Mouse (Mus musculus): ENCODE results near the gene Myocd. TPM values are rescaled to one million over a fixed set of nuclear protein-coding genes. Genes with fewer than 3 reads are reported as not detected.

The Myocd gene
- polyA plus RNA-seq, 1 experiment = 0.04 TPM

DNA sequence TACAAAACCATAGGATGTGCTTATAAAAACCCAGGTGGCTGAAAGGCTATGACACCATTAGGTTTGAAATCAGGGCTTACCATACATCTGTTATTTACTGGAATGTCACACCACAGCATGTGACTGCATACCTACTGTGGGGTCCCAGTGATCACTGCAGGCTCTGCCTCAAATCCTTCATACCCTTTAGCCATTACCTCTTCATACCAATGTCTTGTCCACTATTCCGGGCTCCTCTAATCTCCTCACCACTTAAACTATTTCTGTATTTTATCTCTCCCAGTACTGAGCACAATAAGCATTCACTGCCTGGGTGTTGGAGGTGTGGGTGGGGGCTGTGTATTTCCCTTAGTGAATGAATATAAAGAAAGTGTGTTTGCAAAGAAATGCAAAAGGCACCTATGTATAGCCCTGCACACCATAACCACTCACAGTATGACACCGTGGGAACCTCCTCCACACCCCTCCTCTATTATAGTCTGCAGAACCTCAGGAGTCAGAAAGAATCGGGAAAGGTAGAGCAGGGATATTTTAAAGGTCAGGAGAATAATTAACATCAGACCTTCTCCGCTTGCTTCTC is 126.9 kb downstream of the Myocd start:
- Histone ChIP-seq H3K4me2 (ENCODE audit: low read depth) (no peak overlapping the region), H3K36me3 (ENCODE audit: control insufficient read depth, insufficient read depth) (no peaks in the 10 kb centered on the region), H3ac (ENCODE audit: control insufficient read depth, insufficient read length) (no peak overlapping the region), H3K27me3 (ENCODE audit: control insufficient read depth, insufficient read depth, insufficient read length) (no peaks in the 10 kb centered on the region), H3K4me3 (no peak overlapping the region), H3K79me2 (ENCODE audit: control insufficient read depth, insufficient read depth) (no peaks in the 10 kb centered on the region)
- TF ChIP-seq TCF3 (IDR thresholded peaks at IDR 0.05; ENCODE audit: insufficient read length, low read depth) (no peak), MYOD1 (IDR thresholded peaks at IDR 0.05; ENCODE audit: control insufficient read depth in 1 of 3, insufficient read length in 2 of 3, low read depth in 2 of 3) (no peak), TCF12 (IDR thresholded peaks at IDR 0.05; ENCODE audit: insufficient read depth, poor library complexity, severe bottlenecking) (no peak), USF1 (IDR thresholded peaks at IDR 0.05; ENCODE audit: low read depth) (no peak), SRF (IDR thresholded peaks at IDR 0.05; ENCODE audit: control insufficient read depth, insufficient read length, low read depth) (no peak), POLR2AphosphoS2 (IDR thresholded peaks at IDR 0.05; ENCODE audit: insufficient read length, low read depth) (no peak), CEBPB (IDR thresholded peaks at IDR 0.05; ENCODE audit: insufficient read depth, poor library complexity, severe bottlenecking) (no peak), MAX (IDR thresholded peaks at IDR 0.05; ENCODE audit: low read depth) (no peak), E2F4 (IDR thresholded peaks at IDR 0.05; ENCODE audit: insufficient read depth) (no peak), POLR2A (IDR thresholded peaks at IDR 0.05; ENCODE audit: insufficient read length, low read depth) (no peak), MYOG (IDR thresholded peaks at IDR 0.05; ENCODE audit: control insufficient read depth in 1 of 3, insufficient read depth in 1 of 3, insufficient read length in 2 of 3, low read depth in 2 of 3) (no peak), REST (IDR thresholded peaks at IDR 0.05; ENCODE audit: insufficient read depth, insufficient read length) (no peak)

DNA sequence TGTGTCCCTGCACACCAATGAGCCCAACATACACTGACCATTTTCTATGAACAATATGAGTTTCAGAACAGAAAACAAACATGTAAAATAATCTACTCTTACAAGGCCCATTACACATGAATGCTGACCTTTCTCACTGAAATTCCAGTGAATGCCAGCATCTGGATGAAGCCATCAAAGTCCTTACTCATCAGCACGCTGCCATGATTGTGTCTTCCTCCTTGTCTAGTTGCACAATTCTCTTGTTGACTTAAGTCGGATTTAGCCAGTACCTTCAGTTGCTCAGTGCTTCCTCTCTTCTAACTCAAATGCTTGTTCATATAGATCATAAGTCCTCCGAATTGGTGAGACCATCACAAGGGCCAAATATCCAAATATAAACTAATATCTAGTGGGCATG is 130.8 kb downstream of the Myocd start:
- Histone ChIP-seq H3K4me3 (no peak overlapping the region), H3K4me2 (ENCODE audit: low read depth) (peak overlapping the region; percentile 45), H3K27me3 (ENCODE audit: control insufficient read depth, insufficient read depth, insufficient read length) (no peaks in the 10 kb centered on the region), H3ac (ENCODE audit: control insufficient read depth, insufficient read length) (no peak overlapping the region), H3K36me3 (ENCODE audit: control insufficient read depth, insufficient read depth) (no peaks in the 10 kb centered on the region), H3K79me2 (ENCODE audit: control insufficient read depth, insufficient read depth) (no peaks in the 10 kb centered on the region)
- TF ChIP-seq POLR2AphosphoS2 (IDR thresholded peaks at IDR 0.05; ENCODE audit: insufficient read length, low read depth) (no peak), CEBPB (IDR thresholded peaks at IDR 0.05; ENCODE audit: insufficient read depth, poor library complexity, severe bottlenecking) (peak; percentile 39; the same call in 1 of the 2 replicates), TCF12 (IDR thresholded peaks at IDR 0.05; ENCODE audit: insufficient read depth, poor library complexity, severe bottlenecking) (no peak), MYOG (IDR thresholded peaks at IDR 0.05; ENCODE audit: control insufficient read depth in 1 of 3, insufficient read depth in 1 of 3, insufficient read length in 2 of 3, low read depth in 2 of 3) (no peak)

DNA sequence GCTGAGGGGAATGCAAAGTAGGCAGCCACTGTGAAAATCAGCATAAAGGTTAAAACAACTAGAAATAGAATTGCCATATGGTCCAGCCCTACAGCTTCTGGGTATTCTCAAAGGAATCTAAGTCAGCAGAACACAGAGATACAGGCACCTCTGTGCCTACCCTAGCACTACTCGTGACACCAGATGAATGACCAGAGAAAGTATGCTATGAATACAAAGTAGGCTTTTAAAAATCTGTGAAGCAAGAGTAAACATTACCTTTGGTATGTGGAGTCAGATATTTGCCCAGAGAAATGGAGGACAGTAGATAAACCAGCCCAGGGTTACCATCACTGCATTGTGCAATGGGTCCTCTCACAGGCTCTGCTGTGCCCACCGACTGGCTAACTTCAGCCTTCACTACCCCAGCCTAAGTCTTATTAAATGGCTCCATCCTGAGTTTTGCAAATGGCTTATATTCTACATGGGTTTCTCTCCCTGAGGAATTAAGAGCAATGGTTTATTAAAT is 132.6 kb downstream of the Myocd start:
- Histone ChIP-seq H3K36me3 (ENCODE audit: control insufficient read depth, insufficient read depth) (no peaks in the 10 kb centered on the region), H3K4me2 (ENCODE audit: low read depth) (no peak overlapping the region), H3K27me3 (ENCODE audit: control insufficient read depth, insufficient read depth, insufficient read length) (no peaks in the 10 kb centered on the region), H3K79me2 (ENCODE audit: control insufficient read depth, insufficient read depth) (no peaks in the 10 kb centered on the region), H3ac (ENCODE audit: control insufficient read depth, insufficient read length) (no peak overlapping the region), H3K4me3 (no peak overlapping the region)
- TF ChIP-seq SRF (IDR thresholded peaks at IDR 0.05; ENCODE audit: control insufficient read depth, insufficient read length, low read depth) = no peak
- TF ChIP-seq REST (IDR thresholded peaks at IDR 0.05; ENCODE audit: insufficient read depth, insufficient read length) = no peak
- no peak for TF ChIP-seq E2F4 (IDR thresholded peaks at IDR 0.05; ENCODE audit: insufficient read depth)
- no peak for TF ChIP-seq MYOG (IDR thresholded peaks at IDR 0.05; ENCODE audit: control insufficient read depth in 1 of 3, insufficient read depth in 1 of 3, insufficient read length in 2 of 3, low read depth in 2 of 3)
- TF ChIP-seq USF1 (IDR thresholded peaks at IDR 0.05; ENCODE audit: low read depth) = no peak
- TF ChIP-seq TCF12 (IDR thresholded peaks at IDR 0.05; ENCODE audit: insufficient read depth, poor library complexity, severe bottlenecking) = no peak
- no peak for TF ChIP-seq MYOD1 (IDR thresholded peaks at IDR 0.05; ENCODE audit: control insufficient read depth in 1 of 3, insufficient read length in 2 of 3, low read depth in 2 of 3)
- no peak for TF ChIP-seq POLR2AphosphoS2 (IDR thresholded peaks at IDR 0.05; ENCODE audit: insufficient read length, low read depth)
- TF ChIP-seq POLR2A (IDR thresholded peaks at IDR 0.05; ENCODE audit: insufficient read length, low read depth) = no peak

GRCm38 (mm10) chr11:65135251-65135739 is 134.5 kb downstream of the Myocd start:
- Histone ChIP-seq H3ac (ENCODE audit: control insufficient read depth, insufficient read length) (no peak overlapping the region), H3K4me3 (no peak overlapping the region), H3K79me2 (ENCODE audit: control insufficient read depth, insufficient read depth) (no peaks in the 10 kb centered on the region), H3K27me3 (ENCODE audit: control insufficient read depth, insufficient read depth, insufficient read length) (no peaks in the 10 kb centered on the region), H3K4me2 (ENCODE audit: low read depth) (no peak overlapping the region), H3K36me3 (ENCODE audit: control insufficient read depth, insufficient read depth) (no peaks in the 10 kb centered on the region)
- TF ChIP-seq USF1 (IDR thresholded peaks at IDR 0.05; ENCODE audit: low read depth) (no peak), SRF (IDR thresholded peaks at IDR 0.05; ENCODE audit: control insufficient read depth, insufficient read length, low read depth) (no peak), TCF12 (IDR thresholded peaks at IDR 0.05; ENCODE audit: insufficient read depth, poor library complexity, severe bottlenecking) (no peak), CEBPB (IDR thresholded peaks at IDR 0.05; ENCODE audit: insufficient read depth, poor library complexity, severe bottlenecking) (no peak)

DNA sequence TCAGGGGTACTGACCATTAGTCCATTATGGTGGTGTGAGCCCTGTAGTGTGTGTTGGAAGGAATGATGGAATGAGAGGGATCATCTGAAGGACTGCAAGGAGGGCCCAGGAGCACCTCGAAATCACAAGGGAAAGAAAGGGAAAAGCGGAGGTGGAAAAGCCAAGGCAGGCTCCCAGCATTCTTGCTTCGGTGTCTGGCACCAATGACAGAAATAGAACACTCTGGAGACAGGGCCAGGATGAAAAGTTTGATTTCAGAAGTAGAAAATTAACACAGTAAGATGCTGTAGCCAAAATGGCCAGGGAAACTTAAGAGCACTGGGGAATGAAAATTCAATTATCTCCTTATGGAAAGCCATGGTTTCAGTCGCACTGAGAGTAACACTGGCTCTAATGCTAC is 136.1 kb downstream of the Myocd start:
- H3K27me3 ChIP-seq (ENCODE audit: control insufficient read depth, insufficient read depth, insufficient read length) = no peaks in the 10 kb centered on the region
- no peaks in the 10 kb centered on the region for H3K79me2 ChIP-seq (ENCODE audit: control insufficient read depth, insufficient read depth)
- no peak overlapping the region for H3ac ChIP-seq (ENCODE audit: control insufficient read depth, insufficient read length)
- no peak overlapping the region for H3K4me2 ChIP-seq (ENCODE audit: low read depth)
- no peak overlapping the region for H3K4me3 ChIP-seq
- TF ChIP-seq TCF3 (IDR thresholded peaks at IDR 0.05; ENCODE audit: insufficient read length, low read depth) = no peak
- no peak for TF ChIP-seq TCF12 (IDR thresholded peaks at IDR 0.05; ENCODE audit: insufficient read depth, poor library complexity, severe bottlenecking)
- no peak for TF ChIP-seq MYOD1 (IDR thresholded peaks at IDR 0.05; ENCODE audit: control insufficient read depth in 1 of 3, insufficient read length in 2 of 3, low read depth in 2 of 3)
- no peak for TF ChIP-seq E2F4 (IDR thresholded peaks at IDR 0.05; ENCODE audit: insufficient read depth)
- no peak for TF ChIP-seq POLR2AphosphoS2 (IDR thresholded peaks at IDR 0.05; ENCODE audit: insufficient read length, low read depth)
- TF ChIP-seq POLR2A (IDR thresholded peaks at IDR 0.05; ENCODE audit: insufficient read length, low read depth) = no peak
- TF ChIP-seq MAX (IDR thresholded peaks at IDR 0.05; ENCODE audit: low read depth) = no peak
- TF ChIP-seq REST (IDR thresholded peaks at IDR 0.05; ENCODE audit: insufficient read depth, insufficient read length) = no peak
- no peaks in the 10 kb centered on the region for H3K36me3 ChIP-seq (ENCODE audit: control insufficient read depth, insufficient read depth)
